Mouse (Mus musculus): Measurements from ENCODE around the gene Krt36. TPM values are rescaled to one million over a fixed set of nuclear protein-coding genes. Genes with fewer than 3 reads are reported as not detected.

Gene Krt36
- polyA plus RNA-seq, 1 experiment from 2014 or later: not detected

GRCm38 (mm10) chr11:100066236-100067010, 39.0 kb downstream of the Krt36 start:
- ATAC-seq (replicated peaks): no peak
- Histone ChIP-seq H3K4me3 (no peak overlapping the region), H3K4me1 (no peaks in the 10 kb centered on the region), H3K27ac (no peak overlapping the region), H3K9me3 (no peaks in the 10 kb centered on the region), H3K27me3 (replicated peaks) (no peaks in the 10 kb centered on the region), H3K4me2 (no peak overlapping the region), H3K9ac (no peak overlapping the region), H3K36me3 (replicated peaks) (no peaks in the 10 kb centered on the region)
- WGBS: 55% methylated on average over 12 of the region's 12 CpGs

DNA sequence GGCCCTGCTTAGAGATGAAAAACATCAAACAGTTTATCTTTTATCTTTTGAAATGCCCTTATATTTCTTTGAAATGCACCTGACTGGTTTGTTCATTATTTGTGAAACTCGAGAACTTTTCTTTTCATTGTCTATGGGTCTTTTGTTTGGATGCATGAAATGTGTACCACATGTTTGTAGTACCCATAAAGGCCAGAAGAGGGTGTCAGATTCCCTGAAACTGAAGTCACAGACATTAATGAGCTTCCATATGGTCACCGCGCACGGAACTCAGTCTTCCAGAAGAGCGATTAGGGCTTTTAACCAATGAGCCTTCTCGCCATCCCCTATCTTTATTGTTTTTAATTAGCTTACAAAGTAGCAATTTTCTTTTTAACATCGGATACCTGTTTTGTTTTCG, 46.6 kb downstream of the Krt36 start:
- 72% methylated on average over 8 of the region's 8 CpGs for WGBS
- H3K4me2 ChIP-seq: no peak overlapping the region
- no peaks in the 10 kb centered on the region for H3K27me3 ChIP-seq (replicated peaks)
- no peaks in the 10 kb centered on the region for H3K4me1 ChIP-seq
- no peak overlapping the region for H3K27ac ChIP-seq
- H3K9ac ChIP-seq: no peak overlapping the region
- no peaks in the 10 kb centered on the region for H3K36me3 ChIP-seq (replicated peaks)
- no peaks in the 10 kb centered on the region for H3K9me3 ChIP-seq
- no peak overlapping the region for H3K4me3 ChIP-seq
- no peak for ATAC-seq (replicated peaks)

DNA sequence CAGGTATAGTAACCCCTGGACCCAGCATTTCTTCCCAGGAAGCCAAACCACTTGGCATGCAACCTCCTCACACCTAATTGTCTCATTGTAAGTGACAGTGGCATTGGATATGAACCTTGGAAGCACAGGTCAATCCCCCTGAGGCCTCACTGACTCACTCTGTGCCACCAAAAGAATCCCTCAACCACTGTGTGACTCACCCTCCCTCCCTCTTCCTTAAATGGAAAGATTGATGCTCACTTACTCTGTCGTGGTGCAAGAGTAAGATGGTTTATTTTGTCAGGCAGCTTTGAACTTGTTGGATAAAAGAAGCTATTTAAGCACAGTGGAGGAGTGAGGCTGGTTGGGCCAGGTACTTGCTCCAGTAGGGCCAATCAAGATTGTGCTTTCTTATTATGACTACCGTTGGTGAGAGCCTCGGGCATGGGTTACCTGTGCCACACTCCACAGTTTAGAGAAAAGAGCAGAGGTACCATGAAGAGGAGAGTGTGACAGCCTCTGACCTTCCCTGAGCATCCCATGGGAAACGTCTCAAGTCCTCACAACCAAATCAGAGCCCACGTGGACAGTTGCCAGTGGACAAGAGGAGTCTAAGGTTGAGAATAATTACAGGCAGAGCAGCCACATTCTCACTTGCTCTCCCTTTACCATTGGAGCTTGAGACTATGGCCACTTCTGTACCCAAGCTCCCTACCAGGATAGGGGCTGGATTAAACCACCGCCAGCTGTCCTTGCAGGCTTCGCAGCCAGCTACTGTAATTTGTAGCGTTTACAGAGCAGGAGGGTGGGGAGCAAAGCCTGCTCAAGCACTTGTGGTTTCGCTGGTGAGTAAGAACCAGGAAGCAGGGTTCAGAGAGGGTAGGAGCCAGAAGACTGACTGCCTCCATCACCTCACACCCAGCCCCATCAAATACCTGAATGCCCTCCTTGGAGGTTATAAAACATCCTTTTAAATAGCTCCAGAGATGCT, 49.5 kb downstream of the Krt36 start:
- H3K4me1 ChIP-seq: no peaks in the 10 kb centered on the region
- no peak overlapping the region for H3K27ac ChIP-seq
- H3K4me3 ChIP-seq: no peak overlapping the region
- H3K4me2 ChIP-seq: no peak overlapping the region
- no peaks in the 10 kb centered on the region for H3K27me3 ChIP-seq (replicated peaks)
- 81% methylated on average over 9 of the region's 9 CpGs for WGBS
- H3K9me3 ChIP-seq: no peaks in the 10 kb centered on the region
- no peak for ATAC-seq (replicated peaks)
- H3K36me3 ChIP-seq (replicated peaks): no peaks in the 10 kb centered on the region
- H3K9ac ChIP-seq: no peak overlapping the region

Other genes with a start within 250 kb of the Krt36 start
- not detected in 2 replicates for gene Gm11568, start 247.7 kb downstream of the Krt36 start, polyA plus RNA-seq (2015; fragmentation: Nextera tagmentation; extraction: Ambion mirVana)
- not detected in 2 replicates for gene Gm11559, start 241.2 kb downstream of the Krt36 start, polyA plus RNA-seq (2015; fragmentation: Nextera tagmentation; extraction: Ambion mirVana)
- not detected in 2 replicates for gene Krtap9-1, start 232.2 kb downstream of the Krt36 start, polyA plus RNA-seq (2015; fragmentation: Nextera tagmentation; extraction: Ambion mirVana)
- gene Gm11567, start 226.4 kb downstream of the Krt36 start, polyA plus RNA-seq (2015; fragmentation: Nextera tagmentation; extraction: Ambion mirVana): not detected in 2 replicates
- not detected in 2 replicates for gene Krtap31-1, start 197.7 kb downstream of the Krt36 start, polyA plus RNA-seq (2015; fragmentation: Nextera tagmentation; extraction: Ambion mirVana)
- not detected in 2 replicates for gene Gm11565, start 190.9 kb downstream of the Krt36 start, polyA plus RNA-seq (2015; fragmentation: Nextera tagmentation; extraction: Ambion mirVana)
- gene Krtap31-2, start 169.3 kb downstream of the Krt36 start, polyA plus RNA-seq (2015; fragmentation: Nextera tagmentation; extraction: Ambion mirVana): not detected in 2 replicates
- not detected in 2 replicates for gene Krtap9-5, start 157.2 kb downstream of the Krt36 start, polyA plus RNA-seq (2015; fragmentation: Nextera tagmentation; extraction: Ambion mirVana)
- not detected in 2 replicates for gene Krtap29-1, start 126.6 kb downstream of the Krt36 start, polyA plus RNA-seq (2015; fragmentation: Nextera tagmentation; extraction: Ambion mirVana)
- gene Krtap16-1, start 119.0 kb downstream of the Krt36 start, polyA plus RNA-seq (2015; fragmentation: Nextera tagmentation; extraction: Ambion mirVana): not detected in 2 replicates
- gene Krtap17-1, start 111.6 kb downstream of the Krt36 start, polyA plus RNA-seq (2015; fragmentation: Nextera tagmentation; extraction: Ambion mirVana): 1.1 and 1.3 TPM in 2 replicates
- gene Krt33a, start 89.4 kb downstream of the Krt36 start, polyA plus RNA-seq (2015; fragmentation: Nextera tagmentation; extraction: Ambion mirVana): not detected in 2 replicates
- not detected in 2 replicates for gene Krt33b, start 75.8 kb downstream of the Krt36 start, polyA plus RNA-seq (2015; fragmentation: Nextera tagmentation; extraction: Ambion mirVana)
- not detected in 2 replicates for gene Krt34, start 64.1 kb downstream of the Krt36 start, polyA plus RNA-seq (2015; fragmentation: Nextera tagmentation; extraction: Ambion mirVana)
- not detected in 2 replicates for gene Krt31, start 55.1 kb downstream of the Krt36 start, polyA plus RNA-seq (2015; fragmentation: Nextera tagmentation; extraction: Ambion mirVana)
- gene Krt32, start 17.4 kb downstream of the Krt36 start, polyA plus RNA-seq (2015; fragmentation: Nextera tagmentation; extraction: Ambion mirVana): not detected in 2 replicates
- not detected in 2 replicates for gene Krt35, start 9.4 kb downstream of the Krt36 start, polyA plus RNA-seq (2015; fragmentation: Nextera tagmentation; extraction: Ambion mirVana)
- 0.26 TPM in 1 of 2 replicates, not detected in the other for gene Krt13, start 15.9 kb upstream of the Krt36 start, polyA plus RNA-seq (2015; fragmentation: Nextera tagmentation; extraction: Ambion mirVana)
- 0.42 and 4.2 TPM in 2 replicates for gene Krt15, start 30.3 kb upstream of the Krt36 start, polyA plus RNA-seq (2015; fragmentation: Nextera tagmentation; extraction: Ambion mirVana)
- 2.1 and 2.6 TPM in 2 replicates for gene Krt19, start 43.0 kb upstream of the Krt36 start, polyA plus RNA-seq (2015; fragmentation: Nextera tagmentation; extraction: Ambion mirVana)
- not detected in 2 replicates for gene Krt9, start 87.6 kb upstream of the Krt36 start, polyA plus RNA-seq (2015; fragmentation: Nextera tagmentation; extraction: Ambion mirVana)
- 0.26 and 6.1 TPM in 2 replicates for gene Krt14, start 101.9 kb upstream of the Krt36 start, polyA plus RNA-seq (2015; fragmentation: Nextera tagmentation; extraction: Ambion mirVana)
- gene Krt16, start 143.3 kb upstream of the Krt36 start, polyA plus RNA-seq (2015; fragmentation: Nextera tagmentation; extraction: Ambion mirVana): not detected in 2 replicates
- gene Krt17, start 155.4 kb upstream of the Krt36 start, polyA plus RNA-seq (2015; fragmentation: Nextera tagmentation; extraction: Ambion mirVana): 1.1 TPM in 1 of 2 replicates, not detected in the other
- gene Krt42, start 164.2 kb upstream of the Krt36 start, polyA plus RNA-seq (2015; fragmentation: Nextera tagmentation; extraction: Ambion mirVana): not detected in 2 replicates
- gene Eif1, start 214.3 kb upstream of the Krt36 start, polyA plus RNA-seq (2015; fragmentation: Nextera tagmentation; extraction: Ambion mirVana): 1,086 and 1,110 TPM in 2 replicates
- gene Gast, start 228.8 kb upstream of the Krt36 start, polyA plus RNA-seq (2015; fragmentation: Nextera tagmentation; extraction: Ambion mirVana): 2.0 and 2.3 TPM in 2 replicates

All from midbrain, embryonic 15.5 days (tissue).